Mouse (Mus musculus): ENCODE data around the gene Raph1. TPM values are rescaled to one million over a fixed set of nuclear protein-coding genes. Genes with fewer than 3 reads are reported as not detected.
A peak's percentile ranks its signal among the peaks of the same experiment; 100 is the strongest.

Gene Raph1
- polyA plus RNA-seq, 1 experiment: 12.3 TPM

DNA sequence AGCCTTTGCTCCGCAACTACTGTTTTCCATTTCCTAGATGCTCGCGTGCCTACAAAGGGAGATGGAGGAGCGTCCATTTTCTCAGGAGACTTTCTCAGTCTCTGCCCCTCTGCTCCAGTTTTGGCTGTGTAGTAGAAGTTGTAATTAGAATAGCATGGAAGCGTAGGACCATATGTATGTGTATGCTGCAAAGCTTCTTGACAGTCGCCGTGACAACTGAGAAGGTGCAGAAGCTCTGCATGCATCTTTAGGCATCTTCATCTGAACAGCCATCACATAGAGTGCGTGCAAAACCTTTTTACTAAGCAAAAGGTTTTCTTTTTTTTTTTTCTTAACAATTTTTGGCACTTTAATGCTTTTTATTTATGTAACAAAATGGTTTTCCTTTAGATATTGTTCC is 14.1 kb upstream of the Raph1 start:
- Histone ChIP-seq H3K4me3 (ENCODE audit: insufficient read depth, low read depth, low read length) (no peak overlapping the region), H3K27ac (replicated peaks; ENCODE audit: low read depth, low read length) (no peak overlapping the region), H3K4me1 (ENCODE audit: control insufficient read depth, insufficient read depth, insufficient read length, low read length) (no peaks in the 10 kb centered on the region)

- Histone ChIP-seq H3K4me1 (ENCODE audit: control insufficient read depth, insufficient read depth, insufficient read length, low read length) (no peaks in the 10 kb centered on the region), H3K27ac (replicated peaks; ENCODE audit: low read depth, low read length) (peak overlapping the region; percentile 41; the same call in 1 of the 2 replicates), H3K4me3 (ENCODE audit: insufficient read depth, low read depth, low read length) (no peak overlapping the region)
Observed at GRCm38 (mm10) chr1:60579886-60580285, 13.0 kb upstream of the Raph1 start.

GRCm38 (mm10) chr1:60572699-60573098 is 5.8 kb upstream of the Raph1 start:
- Histone ChIP-seq H3K4me1 (ENCODE audit: control insufficient read depth, insufficient read depth, insufficient read length, low read length) (no peaks in the 10 kb centered on the region), H3K4me3 (ENCODE audit: insufficient read depth, low read depth, low read length) (no peak overlapping the region), H3K27ac (replicated peaks; ENCODE audit: low read depth, low read length) (no peak overlapping the region)

GRCm38 (mm10) chr1:60569741-60570140 is 2.8 kb upstream of the Raph1 start:
- H3K27ac ChIP-seq (replicated peaks; ENCODE audit: low read depth, low read length): no peak overlapping the region

GRCm38 (mm10) chr1:60569210-60569609 is 2.3 kb upstream of the Raph1 start:
- H3K4me3 ChIP-seq (ENCODE audit: insufficient read depth, low read depth, low read length): no peak overlapping the region
- peaks cover 2% of the 10 kb centered on the region; the same call in 1 of the 2 replicates for H3K4me1 ChIP-seq (ENCODE audit: control insufficient read depth, insufficient read depth, insufficient read length, low read length)
- H3K27ac ChIP-seq (replicated peaks; ENCODE audit: low read depth, low read length): no peak overlapping the region

More at GRCm38 (mm10) chr1:60569741-60570140, 2.8 kb upstream of the Raph1 start:
- H3K4me3 ChIP-seq (ENCODE audit: insufficient read depth, low read depth, low read length): no peak overlapping the region
- peaks cover 1% of the 10 kb centered on the region; the same call in 1 of the 2 replicates for H3K4me1 ChIP-seq (ENCODE audit: control insufficient read depth, insufficient read depth, insufficient read length, low read length)

DNA sequence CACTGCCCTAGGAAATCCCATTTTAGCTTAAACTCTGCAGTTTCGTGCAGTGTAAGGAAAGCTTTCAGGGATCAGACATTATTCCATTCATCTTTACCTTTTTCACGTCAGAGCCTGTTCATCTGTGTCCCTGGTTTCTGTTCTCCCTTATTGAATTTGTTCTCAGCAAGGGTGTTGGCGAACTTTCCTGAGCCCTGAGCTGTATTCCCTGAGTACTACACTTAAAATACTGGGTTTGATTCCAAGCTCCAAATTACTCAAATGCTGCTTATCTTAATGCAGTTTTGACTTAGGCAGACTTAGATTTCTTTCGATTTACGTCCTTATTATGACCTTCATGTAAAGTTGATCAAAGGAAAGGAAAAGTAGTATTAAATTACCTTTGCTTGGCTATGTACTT is 417 bp upstream of the Raph1 start:
- Histone ChIP-seq H3K27ac (replicated peaks; ENCODE audit: low read depth, low read length) (peak overlapping the region; percentile 82), H3K4me1 (ENCODE audit: control insufficient read depth, insufficient read depth, insufficient read length, low read length) (peaks cover 2% of the 10 kb centered on the region), H3K4me3 (ENCODE audit: insufficient read depth, low read depth, low read length) (peak overlapping the region; percentile 74)

- peaks cover 5% of the 10 kb centered on the region for H3K4me1 ChIP-seq (ENCODE audit: control insufficient read depth, insufficient read depth, insufficient read length, low read length)
- H3K4me3 ChIP-seq (ENCODE audit: insufficient read depth, low read depth, low read length): peak overlapping the region; percentile 69
- peak overlapping the region; percentile 59 for H3K27ac ChIP-seq (replicated peaks; ENCODE audit: low read depth, low read length)
Observed at GRCm38 (mm10) chr1:60565931-60566630, 823 bp downstream of the Raph1 start.

DNA sequence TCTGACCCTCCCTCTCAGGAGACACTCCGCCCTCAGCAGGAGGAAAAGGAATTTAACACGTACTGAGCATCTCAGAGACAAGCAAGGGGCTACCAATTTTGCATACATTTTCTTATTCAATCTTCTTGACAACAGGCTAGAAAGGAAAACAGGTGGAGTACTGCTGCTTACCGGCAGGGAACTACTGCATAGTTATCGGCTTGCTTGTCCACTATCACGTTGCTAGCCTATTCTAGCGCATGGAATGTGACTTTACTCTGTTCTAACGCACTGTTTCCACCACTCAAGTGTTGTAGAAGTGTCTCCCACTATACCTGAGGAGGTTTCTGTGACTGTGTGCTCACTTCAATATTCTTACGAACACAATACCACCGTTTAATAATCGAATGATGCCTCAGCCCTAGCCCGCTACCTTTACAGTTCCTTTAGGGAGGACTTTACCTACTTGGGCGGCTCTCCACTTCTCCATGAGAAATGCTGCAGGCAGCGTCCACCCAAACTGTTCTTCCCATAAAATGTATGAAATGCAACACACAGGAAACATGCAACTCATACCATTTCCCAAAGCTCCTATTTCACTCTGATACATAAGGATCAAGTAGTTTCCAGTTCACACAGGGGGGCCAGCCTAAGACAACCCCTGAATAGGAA is 1.5 kb downstream of the Raph1 start:
- Histone ChIP-seq H3K4me3 (ENCODE audit: insufficient read depth, low read depth, low read length) (peak overlapping the region; percentile 69), H3K4me1 (ENCODE audit: control insufficient read depth, insufficient read depth, insufficient read length, low read length) (peaks cover 5% of the 10 kb centered on the region), H3K27ac (replicated peaks; ENCODE audit: low read depth, low read length) (peak overlapping the region; percentile 59)

DNA sequence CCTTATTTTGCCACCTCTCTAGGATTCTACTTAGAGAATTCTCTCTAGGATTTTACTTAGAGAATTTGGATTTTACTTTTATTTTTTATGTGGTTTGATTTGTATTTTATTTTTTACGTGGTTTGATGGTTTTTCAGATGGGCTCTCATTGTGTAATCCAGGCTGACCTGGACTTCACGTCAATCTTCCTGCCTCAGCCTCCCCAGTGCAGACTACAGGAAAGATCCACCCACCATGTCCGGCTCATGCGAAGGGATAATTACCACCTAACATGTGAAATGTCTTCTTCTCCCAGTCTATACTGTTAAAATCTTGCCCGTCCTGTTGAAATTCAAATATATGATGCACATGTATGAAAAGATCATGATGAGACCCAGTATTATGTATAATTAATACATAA is 2.2 kb downstream of the Raph1 start:
- Histone ChIP-seq H3K4me3 (ENCODE audit: insufficient read depth, low read depth, low read length) (peak overlapping the region; percentile 37; the same call in 1 of the 2 replicates), H3K4me1 (ENCODE audit: control insufficient read depth, insufficient read depth, insufficient read length, low read length) (peaks cover 5% of the 10 kb centered on the region), H3K27ac (replicated peaks; ENCODE audit: low read depth, low read length) (no peak overlapping the region)

DNA sequence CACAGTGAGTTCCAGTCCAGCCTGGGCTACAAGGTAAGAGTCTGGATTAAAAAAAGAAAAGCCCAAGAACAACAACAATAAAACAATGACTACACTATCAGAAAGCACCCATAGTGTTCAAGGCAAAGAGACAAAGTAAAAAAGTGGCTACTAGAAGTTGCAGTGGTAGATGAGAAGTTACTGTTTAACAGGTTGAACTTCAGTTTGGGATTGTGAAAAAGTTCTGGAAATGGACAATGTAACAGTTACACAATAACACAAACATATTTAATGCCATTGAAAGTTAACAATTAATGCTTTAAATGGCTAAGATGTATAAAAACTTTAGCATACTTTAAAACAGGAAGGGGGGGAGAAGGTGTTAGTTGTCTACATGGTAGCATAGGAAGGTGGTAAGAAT is 3.9 kb downstream of the Raph1 start:
- H3K4me1 ChIP-seq (ENCODE audit: control insufficient read depth, insufficient read depth, insufficient read length, low read length): peaks cover 5% of the 10 kb centered on the region

GRCm38 (mm10) chr1:60543681-60544080 is 23.2 kb downstream of the Raph1 start:
- Histone ChIP-seq H3K4me1 (ENCODE audit: control insufficient read depth, insufficient read depth, insufficient read length, low read length) (peaks cover 3% of the 10 kb centered on the region), H3K4me3 (ENCODE audit: insufficient read depth, low read depth, low read length) (no peak overlapping the region)

More for the DNA sequence above, 3.9 kb downstream of the Raph1 start:
- Histone ChIP-seq H3K4me3 (ENCODE audit: insufficient read depth, low read depth, low read length) (no peak overlapping the region), H3K27ac (replicated peaks; ENCODE audit: low read depth, low read length) (no peak overlapping the region)

DNA sequence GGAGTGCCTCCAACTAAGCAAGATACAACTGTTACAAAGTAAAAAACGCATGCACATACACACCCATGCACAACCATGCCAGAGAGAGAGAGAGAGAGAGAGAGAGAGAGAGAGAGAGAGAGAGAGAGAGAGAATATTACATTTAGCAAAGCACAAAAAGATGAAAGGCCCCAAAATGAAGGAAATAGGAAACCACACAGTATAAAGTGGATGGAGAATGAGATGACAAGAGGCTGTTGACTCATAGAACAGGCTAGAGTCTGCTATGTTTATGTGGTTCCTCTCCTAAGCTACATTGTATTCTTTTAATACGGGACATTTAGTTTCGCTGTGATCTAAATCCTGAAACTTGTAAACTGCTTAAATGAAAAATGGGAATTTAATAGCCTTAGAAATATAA is 27.6 kb downstream of the Raph1 start:
- Histone ChIP-seq H3K27ac (replicated peaks; ENCODE audit: low read depth, low read length) (no peak overlapping the region), H3K4me3 (ENCODE audit: insufficient read depth, low read depth, low read length) (no peak overlapping the region), H3K4me1 (ENCODE audit: control insufficient read depth, insufficient read depth, insufficient read length, low read length) (peaks cover 6% of the 10 kb centered on the region)

More at GRCm38 (mm10) chr1:60543681-60544080, 23.2 kb downstream of the Raph1 start:
- no peak overlapping the region for H3K27ac ChIP-seq (replicated peaks; ENCODE audit: low read depth, low read length)

DNA sequence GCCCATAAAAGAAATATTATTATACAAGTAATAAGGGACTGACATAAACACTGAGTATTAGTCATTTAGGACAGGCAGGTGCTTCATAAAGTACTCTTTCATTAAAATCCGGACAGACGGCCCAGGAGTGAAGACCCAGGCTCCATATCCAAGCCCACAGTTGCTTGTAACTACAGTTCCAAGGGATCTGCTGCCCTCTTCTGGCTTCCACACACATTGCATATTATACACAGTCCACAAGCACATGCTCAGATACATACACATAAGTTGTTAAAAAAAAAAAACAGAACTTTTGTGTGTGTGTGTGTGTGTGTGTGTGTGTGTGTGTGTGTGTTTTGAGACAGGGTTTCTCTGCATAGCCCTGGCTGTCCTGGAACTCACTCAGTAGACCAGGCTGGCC is 32.0 kb downstream of the Raph1 start:
- H3K27ac ChIP-seq (replicated peaks; ENCODE audit: low read depth, low read length): no peak overlapping the region
- peaks cover 4% of the 10 kb centered on the region; the same call in 1 of the 2 replicates for H3K4me1 ChIP-seq (ENCODE audit: control insufficient read depth, insufficient read depth, insufficient read length, low read length)
- H3K4me3 ChIP-seq (ENCODE audit: insufficient read depth, low read depth, low read length): no peak overlapping the region

DNA sequence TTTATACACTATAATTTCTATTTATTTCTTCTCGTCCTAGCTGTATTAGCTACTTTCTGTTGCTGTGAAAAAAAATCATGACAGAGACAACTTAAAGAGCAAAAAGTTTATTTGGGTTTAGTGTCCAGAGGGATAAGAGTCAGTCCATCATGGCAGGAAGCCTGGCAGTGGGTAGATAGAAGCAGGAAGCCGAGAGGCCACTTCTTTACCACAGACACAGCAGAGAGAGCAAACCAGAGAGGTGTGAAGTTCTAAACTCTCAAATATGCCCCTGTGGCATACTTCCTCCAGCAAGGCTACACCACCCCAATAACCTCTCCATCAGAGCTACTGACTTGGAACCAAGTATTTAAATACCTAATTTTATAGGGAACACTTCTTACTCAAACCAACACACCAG is 36.3 kb downstream of the Raph1 start:
- H3K4me1 ChIP-seq (ENCODE audit: control insufficient read depth, insufficient read depth, insufficient read length, low read length): no peaks in the 10 kb centered on the region
- H3K27ac ChIP-seq (replicated peaks; ENCODE audit: low read depth, low read length): no peak overlapping the region
- no peak overlapping the region for H3K4me3 ChIP-seq (ENCODE audit: insufficient read depth, low read depth, low read length)

GRCm38 (mm10) chr1:60530107-60530506 is 36.8 kb downstream of the Raph1 start:
- Histone ChIP-seq H3K4me3 (ENCODE audit: insufficient read depth, low read depth, low read length) (no peak overlapping the region), H3K4me1 (ENCODE audit: control insufficient read depth, insufficient read depth, insufficient read length, low read length) (no peaks in the 10 kb centered on the region), H3K27ac (replicated peaks; ENCODE audit: low read depth, low read length) (no peak overlapping the region)

GRCm38 (mm10) chr1:60510584-60510983 is 56.3 kb downstream of the Raph1 start:
- Histone ChIP-seq H3K4me3 (ENCODE audit: insufficient read depth, low read depth, low read length) (no peak overlapping the region), H3K27ac (replicated peaks; ENCODE audit: low read depth, low read length) (no peak overlapping the region), H3K4me1 (ENCODE audit: control insufficient read depth, insufficient read depth, insufficient read length, low read length) (no peaks in the 10 kb centered on the region)

Measured in brown adipose tissue, adult 24 weeks (tissue).